Mouse (Mus musculus) cerebellum, adult 2 months (tissue): Measurements from ENCODE around the gene Cdk18.

Experiments used
- CTCF ChIP-seq: fragments of 200-500 bp; IDR thresholded peaks from 2 replicates; pipeline ENCODE4 v1.5.1; 2011; ENCODE audit warnings: low read depth, mild to moderate bottlenecking, control low read depth, low read length, moderate library complexity, borderline replicate concordance; ENCODE audit not compliant: insufficient read depth
- POLR2A ChIP-seq: fragments of 200-500 bp; IDR thresholded peaks from 2 replicates; pipeline ENCODE4 v1.6.1; 2011; ENCODE audit warnings: low read length, control low read depth, borderline replicate concordance; ENCODE audit not compliant: insufficient read depth

- no peak for TF ChIP-seq CTCF
- no peak for TF ChIP-seq POLR2A
Observed at GRCm38 (mm10) chr1:132189231-132189630, 49.7 kb upstream of the Cdk18 start.
